Mouse (Mus musculus) embryo, embryonic 11.5 days (tissue): ENCODE results near the gene Umps.

Source experiments
- DNase-seq: peaks from one replicate; pipeline ENCODE4 v3.0.0-alpha.2; 2012; ENCODE audit warnings: low read depth, low spot score

Umps gene

GRCm38 (mm10) chr16:33966538-33967282 is at the start of gene Umps:
Umps (minus strand) TSS chr16:33967038.
- peak; percentile 76 for DNase-seq

GRCm38 (mm10) chr16:34011991-34012845 is 45.4 kb upstream of the Umps start:
- DNase-seq = no peak

GRCm38 (mm10) chr16:34009567-34009966 is 42.7 kb upstream of the Umps start:
- DNase-seq = no peak

- no peak for DNase-seq
These were observed 39.1 kb upstream of the Umps start for GRCm38 (mm10) chr16:34005986-34006385.

GRCm38 (mm10) chr16:34004128-34004578 is 37.3 kb upstream of the Umps start:
- no peak for DNase-seq

- no peak for DNase-seq
These were observed 36.8 kb upstream of the Umps start for GRCm38 (mm10) chr16:34003566-34004127.

- DNase-seq = no peak
These were observed 33.9 kb upstream of the Umps start for GRCm38 (mm10) chr16:34000715-34001114.

GRCm38 (mm10) chr16:33999388-33999787 is 32.5 kb upstream of the Umps start:
- DNase-seq = peak; percentile 27

GRCm38 (mm10) chr16:33998011-33998410 is 31.2 kb upstream of the Umps start:
- no peak for DNase-seq

- peak; percentile 56 for DNase-seq
These were observed 29.2 kb upstream of the Umps start for GRCm38 (mm10) chr16:33996030-33996429.

GRCm38 (mm10) chr16:33995496-33995895 is 28.7 kb upstream of the Umps start:
- DNase-seq = no peak

- DNase-seq = no peak
These were observed 27.5 kb upstream of the Umps start for GRCm38 (mm10) chr16:33994321-33994720.

- DNase-seq = no peak
These were observed 23.9 kb upstream of the Umps start for GRCm38 (mm10) chr16:33990712-33991111.

- DNase-seq = no peak
These were observed 22.3 kb upstream of the Umps start for GRCm38 (mm10) chr16:33989106-33989505.

- DNase-seq = peak; percentile 36
These were observed 21.6 kb upstream of the Umps start for GRCm38 (mm10) chr16:33988358-33989012.

GRCm38 (mm10) chr16:33986993-33987392 is 20.2 kb upstream of the Umps start:
- DNase-seq = no peak

- no peak for DNase-seq
These were observed 18.5 kb upstream of the Umps start for GRCm38 (mm10) chr16:33985372-33985771.

- no peak for DNase-seq
These were observed 16.9 kb upstream of the Umps start for GRCm38 (mm10) chr16:33983712-33984111.

GRCm38 (mm10) chr16:33979855-33980254 is 13.0 kb upstream of the Umps start:
- no peak for DNase-seq

GRCm38 (mm10) chr16:33967283-33967640 is 424 bp upstream of the Umps start:
- DNase-seq = no peak

GRCm38 (mm10) chr16:33965878-33966537 is 830 bp downstream of the Umps start:
- no peak for DNase-seq
